Mouse (Mus musculus) CH12.LX (cell line): ENCODE results near the gene Fam171b.

ENCODE experiments used
- CTCF ChIP-seq, 2 experiments: IDR thresholded peaks in 1 of 2; conservative IDR thresholded peaks in 1 of 2; 2 replicates each; pipeline ENCODE4 v1.5.1; 2011 to 2012; ENCODE audit warnings: low read depth in 2 of 2, low read length in 2 of 2, improper control_type of control experiment in 1 of 2, inconsistent platforms in 1 of 2, mild to moderate bottlenecking in 1 of 2, moderate library complexity in 1 of 2
- MAFK ChIP-seq: IDR thresholded peaks from 2 replicates; pipeline ENCODE4 v1.6.1; 2011; ENCODE audit warnings: low read length, improper control_type of control experiment; ENCODE audit not compliant: insufficient replicate concordance
- MAZ ChIP-seq: IDR thresholded peaks from 2 replicates; pipeline ENCODE4 v1.6.1; 2012; ENCODE audit warnings: low read depth, mild to moderate bottlenecking, inconsistent platforms, low read length, improper control_type of control experiment, moderate library complexity
- MEF2A ChIP-seq: IDR thresholded peaks from 2 replicates; pipeline ENCODE4 v1.6.1; 2014; ENCODE audit warnings: low read depth, mild to moderate bottlenecking, inconsistent platforms, low read length, improper control_type of control experiment, borderline replicate concordance
- PAX5 ChIP-seq: IDR thresholded peaks from 2 replicates; pipeline ENCODE4 v1.6.1; 2012; ENCODE audit warnings: low read length, inconsistent platforms, mixed read lengths
- TBP ChIP-seq: conservative IDR thresholded peaks from 2 replicates; pipeline ENCODE4 v1.6.1; 2011; ENCODE audit warnings: low read depth, low read length, improper control_type of control experiment

DNA sequence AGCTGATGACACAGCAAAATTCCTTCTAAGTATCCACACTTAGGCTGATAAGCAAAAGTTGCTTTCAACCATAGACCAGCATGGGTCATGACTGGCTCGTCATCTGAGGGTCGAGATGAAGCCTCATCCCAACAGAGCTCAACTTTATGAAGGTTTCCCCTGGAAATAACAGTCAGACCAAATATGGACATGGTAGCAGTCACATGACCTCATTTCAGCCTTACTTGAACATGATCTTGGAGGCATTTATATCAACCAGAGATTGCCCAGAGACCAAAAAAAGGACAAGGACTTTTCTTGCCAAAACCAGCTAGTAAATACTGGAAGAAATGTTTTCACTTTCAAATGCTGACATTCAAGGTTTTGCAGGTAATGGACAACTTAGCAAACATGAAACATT, 81.3 kb downstream of the Fam171b start:
- TF ChIP-seq TBP (no peak), CTCF (conservative IDR thresholded peaks at IDR 0.05 in 1 of 2, IDR thresholded peaks at IDR 0.05 in 1 of 2; ENCODE audit: low read depth in 2 of 2, low read length in 2 of 2) (no peak), PAX5 (no peak), MAFK (no peak), MAZ (no peak), MEF2A (no peak)
